Mouse (Mus musculus) C2C12 (cell line): ENCODE measurements at regions not wholly inside any gene's neighbourhood (a gene's known extent, or its start where the extent isn't known, plus 50 kb on each side); places are given as distances from the start of the nearest gene placed in this dataset.

Source experiments
- CTCF ChIP-seq: IDR thresholded peaks from one replicate; pipeline ENCODE4 v1.5.1; 2011; ENCODE audit not compliant: control insufficient read depth, insufficient read depth, insufficient read length
- MAX ChIP-seq: IDR thresholded peaks from one replicate; pipeline ENCODE4 v1.6.1; 2011; ENCODE audit warnings: mild to moderate bottlenecking, control low read depth
- MYOG ChIP-seq: IDR thresholded peaks from one replicate; pipeline ENCODE4 v1.6.1; 2011; ENCODE audit not compliant: control insufficient read depth, insufficient read length; ENCODE audit errors: extremely low read depth
- USF1 ChIP-seq: IDR thresholded peaks from one replicate; pipeline ENCODE4 v1.6.1; 2011; ENCODE audit warnings: low read depth, mild to moderate bottlenecking, control low read depth, moderate library complexity

DNA sequence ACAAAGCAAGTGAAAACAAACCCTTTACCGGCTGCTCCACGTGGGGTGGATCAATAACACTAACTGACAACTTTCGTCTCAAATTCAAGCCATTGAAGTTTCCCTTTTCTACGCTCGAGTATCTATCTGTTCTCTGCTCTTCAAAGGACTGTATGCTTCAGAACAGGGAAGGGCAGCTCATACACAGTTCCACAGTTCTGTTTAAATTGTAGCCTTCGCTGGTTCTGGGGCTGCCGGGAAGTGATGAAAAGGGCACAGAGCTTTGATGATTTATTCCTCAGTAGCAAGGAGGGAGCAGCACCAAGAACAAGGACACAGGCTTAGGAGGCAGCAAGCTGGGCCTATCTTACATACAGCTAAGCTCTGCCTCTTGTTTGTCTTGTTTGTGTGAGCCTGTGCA lies 532.6 kb downstream of the Prim2 start:
- TF ChIP-seq CTCF (no peak), USF1 (no peak), MYOG (no peak), MAX (no peak)
